In genomic region chr11:51785926-51786325, GRCm38 (mm10) we compare ENCODE assay signal across 8 mouse cellular contexts. TPM values are rescaled to one million over a fixed set of nuclear protein-coding genes. Genes with fewer than 3 reads are reported as not detected.
DNase-seq lines count a peak whose midpoint lies in the region; ATAC-seq and TF ChIP-seq lines count a peak whose summit lies in the region.
"Had no signal": no experiment of that assay in that cellular context is flagged by ENCODE, and none has a peak within 500 bp of the region (broad histone marks: within the 10 kb centered on the region; RNA-seq: fewer than 3 reads in every experiment).

No protein-coding gene starts in this region.

- peaks cover 5% of the 10 kb centered on the region for H3K36me3 ChIP-seq in kidney, adult 2 months (ENCODE audit: control insufficient read depth, insufficient read depth, low read length)
- H3K36me3 ChIP-seq in kidney, embryonic 14.5 days (ENCODE audit: control insufficient read depth, insufficient read depth, low read length), result peaks cover 64% of the 10 kb centered on the region
- peaks cover 6% of the 10 kb centered on the region; the same call in 1 of the 2 replicates for H3K36me3 ChIP-seq in ES-Bruce4 (ENCODE audit: control insufficient read depth, insufficient read depth, low read length, poor library complexity, severe bottlenecking)
- H3K36me3 ChIP-seq in midbrain, postnatal 0 days (ENCODE audit: insufficient read depth, low read length), result peaks cover 49% of the 10 kb centered on the region
- peaks cover 22% of the 10 kb centered on the region for H3K36me3 ChIP-seq in hindbrain, embryonic 16.5 days (ENCODE audit: control insufficient read depth, insufficient read depth, low read length)

- peak; percentile 66 for DNase-seq in kidney, adult 2 months
- peak; percentile 48 for DNase-seq in adrenal gland, adult 2 months
- peak; percentile 27 to 76 for DNase-seq in kidney, adult 8-10 months
- no peak for DNase-seq in midbrain, postnatal 0 days (ENCODE audit: low spot score)

- H3K27me3 ChIP-seq in kidney, adult 2 months (replicated peaks; ENCODE audit: control insufficient read depth, insufficient read depth, low read length), result no peaks in the 10 kb centered on the region
- H3K27me3 ChIP-seq in kidney, embryonic 14.5 days (ENCODE audit: control insufficient read depth, insufficient read depth, low read length), result no peaks in the 10 kb centered on the region
- no peaks in the 10 kb centered on the region for H3K27me3 ChIP-seq in ES-Bruce4 (ENCODE audit: control insufficient read depth, insufficient read depth, low read length, poor library complexity, severe bottlenecking)
- no peaks in the 10 kb centered on the region for H3K27me3 ChIP-seq in midbrain, postnatal 0 days (ENCODE audit: insufficient read depth, low read length)
- H3K27me3 ChIP-seq in hindbrain, embryonic 16.5 days (replicated peaks; ENCODE audit: control insufficient read depth, insufficient read depth, low read length), result no peaks in the 10 kb centered on the region
- H3K27me3 ChIP-seq: midbrain, embryonic 12.5 days had no signal

- TF ChIP-seq EP300 in ES-Bruce4 (IDR thresholded peaks at IDR 0.05; ENCODE audit: insufficient read depth, low read depth, low read length), result no peak

- peak; percentile 75 for TF ChIP-seq CTCF in kidney, adult 2 months (conservative IDR thresholded peaks at IDR 0.05; ENCODE audit: insufficient read depth, insufficient read length, low read depth, low read length)
- peak; percentile 89 for TF ChIP-seq CTCF in ES-Bruce4 (IDR thresholded peaks at IDR 0.05; ENCODE audit: low read depth, low read length)
- TF ChIP-seq CTCF in midbrain, postnatal 0 days (IDR thresholded peaks at IDR 0.05), result peak; percentile 67

- 0 out of 2 replicates have a peak, but pooled peaks cover 3% of the 10 kb centered on the region for H3K9me3 ChIP-seq in kidney, embryonic 14.5 days (ENCODE audit: control insufficient read depth, low read length)
- H3K9me3 ChIP-seq in ES-Bruce4 (replicated peaks; ENCODE audit: control insufficient read depth, insufficient read depth, low read length, poor library complexity, severe bottlenecking), result no peaks in the 10 kb centered on the region
- no peaks in the 10 kb centered on the region for H3K9me3 ChIP-seq in midbrain, postnatal 0 days (ENCODE audit: low read length)
- no peaks in the 10 kb centered on the region for H3K9me3 ChIP-seq in hindbrain, embryonic 16.5 days (ENCODE audit: control insufficient read depth, low read length)
- H3K9me3 ChIP-seq: midbrain, embryonic 12.5 days had no signal

- H3K27ac ChIP-seq in kidney, adult 2 months (ENCODE audit: insufficient read depth, low read depth, low read length), result no peak overlapping the region
- no peak overlapping the region for H3K27ac ChIP-seq in kidney, embryonic 14.5 days (ENCODE audit: low read depth, low read length)
- 0 out of 2 replicates have a peak overlapping the region, but pooled peaks have one; percentile 64 for H3K27ac ChIP-seq in ES-Bruce4 (ENCODE audit: insufficient read depth, low read length)
- H3K27ac ChIP-seq in midbrain, postnatal 0 days (ENCODE audit: low read depth, low read length), result no peak overlapping the region
- no peak overlapping the region for H3K27ac ChIP-seq in hindbrain, embryonic 16.5 days (ENCODE audit: low read depth, low read length)
- H3K27ac ChIP-seq: midbrain, embryonic 12.5 days had no signal

- no peak overlapping the region for H3K9ac ChIP-seq in kidney, embryonic 14.5 days (ENCODE audit: low read depth, low read length)
- no peak overlapping the region for H3K9ac ChIP-seq in ES-Bruce4 (ENCODE audit: low read depth, poor library complexity, severe bottlenecking)
- no peak overlapping the region for H3K9ac ChIP-seq in midbrain, postnatal 0 days (replicated peaks; ENCODE audit: low read length, poor library complexity, severe bottlenecking)
- H3K9ac ChIP-seq in hindbrain, embryonic 16.5 days (ENCODE audit: low read depth, low read length), result no peak overlapping the region
- H3K9ac ChIP-seq: midbrain, embryonic 12.5 days had no signal

- ATAC-seq in kidney, embryonic 14.5 days (ENCODE audit: low FRiP score, low TSS enrichment), result no peak
- ATAC-seq in midbrain, postnatal 0 days (ENCODE audit: low FRiP score), result no peak
- no peak for ATAC-seq in hindbrain, embryonic 16.5 days

- no peaks in the 10 kb centered on the region for H3K4me1 ChIP-seq in kidney, adult 2 months (ENCODE audit: control insufficient read depth, insufficient read depth, low read length)
- no peaks in the 10 kb centered on the region for H3K4me1 ChIP-seq in kidney, embryonic 14.5 days (ENCODE audit: control insufficient read depth, insufficient read depth, low read length)
- peaks cover 1% of the 10 kb centered on the region for H3K4me1 ChIP-seq in ES-Bruce4 (ENCODE audit: control insufficient read depth, insufficient read depth, low read length)
- H3K4me1 ChIP-seq in midbrain, postnatal 0 days (ENCODE audit: insufficient read depth, low read length), result no peaks in the 10 kb centered on the region
- no peaks in the 10 kb centered on the region for H3K4me1 ChIP-seq in hindbrain, embryonic 16.5 days (ENCODE audit: control insufficient read depth, insufficient read depth, low read depth, low read length)
- H3K4me1 ChIP-seq: midbrain, embryonic 12.5 days had no signal

- 91% methylated on average over 6 of the region's 6 CpGs for WGBS in kidney, adult 2 months
- 92% methylated on average over 6 of the region's 6 CpGs for WGBS in kidney, embryonic 14.5 days
- WGBS in midbrain, postnatal 0 days, result 92% methylated on average over 6 of the region's 6 CpGs
- 92% methylated on average over 6 of the region's 6 CpGs for WGBS in hindbrain, embryonic 16.5 days

- TF ChIP-seq POLR2A in kidney, adult 2 months (IDR thresholded peaks at IDR 0.05; ENCODE audit: low read depth, low read length), result no peak
- no peak for TF ChIP-seq POLR2A in ES-Bruce4 (IDR thresholded peaks at IDR 0.05; ENCODE audit: insufficient read depth, low read length)

- no peak overlapping the region for H3K4me2 ChIP-seq in kidney, embryonic 14.5 days (replicated peaks; ENCODE audit: low read depth, low read length)
- H3K4me2 ChIP-seq in midbrain, postnatal 0 days (ENCODE audit: low read depth, low read length, poor library complexity, severe bottlenecking), result no peak overlapping the region
- H3K4me2 ChIP-seq in hindbrain, embryonic 16.5 days (ENCODE audit: low read length), result no peak overlapping the region
- H3K4me2 ChIP-seq: midbrain, embryonic 12.5 days had no signal

- no peak overlapping the region for H3K4me3 ChIP-seq in kidney, adult 2 months (ENCODE audit: insufficient read depth, low read depth, low read length)
- no peak overlapping the region for H3K4me3 ChIP-seq in kidney, embryonic 14.5 days (ENCODE audit: low read length)
- H3K4me3 ChIP-seq in ES-Bruce4 (ENCODE audit: low read depth, low read length), result no peak overlapping the region
- H3K4me3 ChIP-seq in midbrain, postnatal 0 days (ENCODE audit: low read depth, low read length), result no peak overlapping the region
- H3K4me3 ChIP-seq in hindbrain, embryonic 16.5 days (ENCODE audit: low read length), result no peak overlapping the region
- H3K4me3 ChIP-seq: midbrain, embryonic 12.5 days had no signal

RNA-seq across cellular contexts. Expression of gene Sar1b, which starts 22.4 kb away (rescaled TPM):
- 47.1 and 62.2 TPM in 2 replicates for polyA plus RNA-seq in kidney, adult 2 months (2012; rRNA removed)
- polyA plus RNA-seq in kidney, embryonic 14.5 days (2014; fragmentation: Nextera tagmentation; extraction: Ambion mirVana), result 116 and 133 TPM in 2 replicates
- polyA plus RNA-seq in ES-Bruce4 (2011; ENCODE audit: insufficient read depth, insufficient read length, low read depth, missing spikeins), result 38.8 and 39.5 TPM in 2 replicates
- total RNA-seq in adrenal gland, adult 2 months (2021), result 100 to 1,000 TPM in 1 of 2 experiments, 10 to 100 TPM in 1; 97.8 to 121 TPM
- 5.7 and 6.6 TPM in 2 replicates for polyA plus RNA-seq in adrenal gland, adult 2 months (2012; rRNA removed)
- total RNA-seq in midbrain, postnatal 0 days (2014; rRNA removed), result 115 TPM in 2 replicates
- polyA plus RNA-seq in midbrain, postnatal 0 days (2015; fragmentation: Nextera tagmentation; extraction: Ambion mirVana), result 230 and 239 TPM in 2 replicates
- polyA plus RNA-seq in hindbrain, embryonic 16.5 days (2015; fragmentation: Nextera tagmentation; extraction: Ambion mirVana), result 207 and 222 TPM in 2 replicates

RNA-seq across cellular contexts. Expression of gene Sec24a, which starts 22.5 kb away (rescaled TPM):
- polyA plus RNA-seq in kidney, adult 2 months (2012; rRNA removed), result 14.7 and 14.8 TPM in 2 replicates
- polyA plus RNA-seq in kidney, embryonic 14.5 days (2014; fragmentation: Nextera tagmentation; extraction: Ambion mirVana), result 12.4 and 18.3 TPM in 2 replicates
- 50.2 and 50.5 TPM in 2 replicates for polyA plus RNA-seq in ES-Bruce4 (2011; ENCODE audit: insufficient read depth, insufficient read length, low read depth, missing spikeins)
- total RNA-seq in adrenal gland, adult 2 months (2021), result 10 to 100 TPM; 25.2 to 56.7 TPM
- 21.7 and 26.6 TPM in 2 replicates for polyA plus RNA-seq in adrenal gland, adult 2 months (2012; rRNA removed)
- 15.9 and 16.7 TPM in 2 replicates for total RNA-seq in midbrain, postnatal 0 days (2014; rRNA removed)
- 10.5 and 12.5 TPM in 2 replicates for polyA plus RNA-seq in midbrain, postnatal 0 days (2015; fragmentation: Nextera tagmentation; extraction: Ambion mirVana)
- 12.0 and 15.0 TPM in 2 replicates for polyA plus RNA-seq in hindbrain, embryonic 16.5 days (2015; fragmentation: Nextera tagmentation; extraction: Ambion mirVana)
